ENCODE assay signal across 17 mouse cellular contexts in genomic region chr8:88537081-88537480, GRCm38 (mm10). TPM values are rescaled to one million over a fixed set of nuclear protein-coding genes. Genes with fewer than 3 reads are reported as not detected.
A peak's percentile ranks its signal among the peaks of the same experiment; 100 is the strongest.
DNase-seq lines count a peak whose midpoint lies in the region; ATAC-seq and TF ChIP-seq lines count a peak whose summit lies in the region.
"Had no signal": no experiment of that assay in that cellular context is flagged by ENCODE, and none has a peak within 500 bp of the region (broad histone marks: within the 10 kb centered on the region; RNA-seq: fewer than 3 reads in every experiment).

No protein-coding gene starts in this region.

- no peaks in the 10 kb centered on the region for H3K9me3 ChIP-seq in heart, embryonic 15.5 days (replicated peaks)
- H3K9me3 ChIP-seq in liver, embryonic 12.5 days (replicated peaks), result no peaks in the 10 kb centered on the region
- H3K9me3 ChIP-seq in embryonic facial prominence, embryonic 15.5 days (replicated peaks), result no peaks in the 10 kb centered on the region
- no peaks in the 10 kb centered on the region for H3K9me3 ChIP-seq in stomach, embryonic 14.5 days (ENCODE audit: control insufficient read depth, low read depth, low read length)
- H3K9me3 ChIP-seq: forebrain, embryonic 15.5 days had no signal

- intact Hi-C loops in heart, postnatal 10 days (cut with DNase I), result no loop called here

- H3K9ac ChIP-seq in heart, embryonic 15.5 days, result no peak overlapping the region
- no peak overlapping the region for H3K9ac ChIP-seq in liver, adult 2 months (ENCODE audit: low read depth, low read length)
- no peak overlapping the region for H3K9ac ChIP-seq in liver, embryonic 12.5 days
- H3K9ac ChIP-seq in embryonic facial prominence, embryonic 15.5 days, result no peak overlapping the region
- H3K9ac ChIP-seq in stomach, embryonic 14.5 days (replicated peaks; ENCODE audit: low read depth, low read length), result no peak overlapping the region
- H3K9ac ChIP-seq: forebrain, embryonic 15.5 days; liver, postnatal 0 days had no signal

- WGBS in heart, embryonic 15.5 days, result 44% methylated on average over 2 of the region's 2 CpGs
- whole genome bisulfite sequencing in liver, adult 2 months, result 74% methylated on average over 2 of the region's 2 CpGs
- WGBS in liver, embryonic 12.5 days (ENCODE audit: insufficient replicate concordance), result 26% methylated on average over 2 of the region's 2 CpGs
- WGBS in embryonic facial prominence, embryonic 15.5 days, result 21% methylated on average over 2 of the region's 2 CpGs
- WGBS in stomach, embryonic 14.5 days, result 37% methylated on average over 2 of the region's 2 CpGs

- peak overlapping the region; percentile 62; the same call in 1 of the 2 replicates for H3K27ac ChIP-seq in heart, embryonic 15.5 days
- peak overlapping the region; percentile 57; the same call in 1 of the 2 replicates for H3K27ac ChIP-seq in liver, adult 2 months (replicated peaks; ENCODE audit: insufficient read depth, low read depth, low read length)
- no peak overlapping the region for H3K27ac ChIP-seq in liver, embryonic 12.5 days
- peak overlapping the region; percentile 45; the same call in 1 of the 2 replicates for H3K27ac ChIP-seq in embryonic facial prominence, embryonic 15.5 days (replicated peaks)
- peak overlapping the region; percentile 66; the same call in 1 of the 2 replicates for H3K27ac ChIP-seq in stomach, embryonic 14.5 days (ENCODE audit: low read length)
- H3K27ac ChIP-seq: forebrain, embryonic 15.5 days had no signal

- no peaks in the 10 kb centered on the region for H3K79me2 ChIP-seq in liver, adult 2 months (ENCODE audit: control insufficient read depth, insufficient read depth, low read length)

- peaks cover 25% of the 10 kb centered on the region for H3K4me1 ChIP-seq in heart, embryonic 15.5 days (replicated peaks)
- H3K4me1 ChIP-seq in liver, adult 2 months (ENCODE audit: control insufficient read depth, insufficient read depth, low read length), result no peaks in the 10 kb centered on the region
- H3K4me1 ChIP-seq in liver, embryonic 12.5 days, result peaks cover 4% of the 10 kb centered on the region; the same call in 1 of the 2 replicates
- H3K4me1 ChIP-seq in embryonic facial prominence, embryonic 15.5 days, result peaks cover 33% of the 10 kb centered on the region
- peaks cover 21% of the 10 kb centered on the region for H3K4me1 ChIP-seq in stomach, embryonic 14.5 days (ENCODE audit: control insufficient read depth, insufficient read depth, low read length)

- no peaks in the 10 kb centered on the region for H3K36me3 ChIP-seq in heart, embryonic 15.5 days
- no peaks in the 10 kb centered on the region for H3K36me3 ChIP-seq in liver, adult 2 months (ENCODE audit: control insufficient read depth, insufficient read depth, low read length)
- no peaks in the 10 kb centered on the region for H3K36me3 ChIP-seq in liver, embryonic 12.5 days
- H3K36me3 ChIP-seq in embryonic facial prominence, embryonic 15.5 days, result peaks cover 9% of the 10 kb centered on the region; the same call in 1 of the 2 replicates
- H3K36me3 ChIP-seq in stomach, embryonic 14.5 days (ENCODE audit: control insufficient read depth, insufficient read depth, low read length), result no peaks in the 10 kb centered on the region; the same call in 1 of the 2 replicates
- H3K36me3 ChIP-seq: forebrain, embryonic 15.5 days had no signal

- no peak overlapping the region for H3K4me3 ChIP-seq in heart, embryonic 15.5 days
- no peak overlapping the region for H3K4me3 ChIP-seq in liver, adult 2 months (ENCODE audit: insufficient read depth, low read depth, low read length)
- H3K4me3 ChIP-seq in liver, embryonic 12.5 days, result no peak overlapping the region
- H3K4me3 ChIP-seq in embryonic facial prominence, embryonic 15.5 days (replicated peaks), result no peak overlapping the region
- no peak overlapping the region for H3K4me3 ChIP-seq in stomach, embryonic 14.5 days (ENCODE audit: low read depth, low read length)
- H3K4me3 ChIP-seq: forebrain, embryonic 15.5 days had no signal

- ATAC-seq in heart, embryonic 15.5 days (replicated peaks; ENCODE audit: insufficient number of reproducible peaks, insufficient read depth, low FRiP score, low read depth), result no peak
- ATAC-seq in liver, embryonic 12.5 days, result no peak
- no peak for ATAC-seq in embryonic facial prominence, embryonic 15.5 days (ENCODE audit: insufficient number of reproducible peaks, low FRiP score, low TSS enrichment, low read depth)
- ATAC-seq in stomach, embryonic 14.5 days (ENCODE audit: insufficient number of reproducible peaks, insufficient read depth, low FRiP score, low read depth), result no peak
- ATAC-seq: forebrain, embryonic 15.5 days had no signal

- no peak for TF ChIP-seq CTCF in liver, adult 2 months (IDR thresholded peaks at IDR 0.05; ENCODE audit: low read depth, low read length)

- no peaks in the 10 kb centered on the region for H3K27me3 ChIP-seq in heart, embryonic 15.5 days
- no peaks in the 10 kb centered on the region for H3K27me3 ChIP-seq in liver, adult 2 months (ENCODE audit: control insufficient read depth, insufficient read depth, low read length)
- H3K27me3 ChIP-seq in liver, embryonic 12.5 days (replicated peaks), result no peaks in the 10 kb centered on the region
- no peaks in the 10 kb centered on the region for H3K27me3 ChIP-seq in embryonic facial prominence, embryonic 15.5 days
- H3K27me3 ChIP-seq in stomach, embryonic 14.5 days (ENCODE audit: control insufficient read depth, insufficient read depth, low read length), result no peaks in the 10 kb centered on the region
- H3K27me3 ChIP-seq: forebrain, embryonic 15.5 days had no signal

- H3K4me2 ChIP-seq in heart, embryonic 15.5 days, result no peak overlapping the region
- H3K4me2 ChIP-seq in liver, embryonic 12.5 days, result no peak overlapping the region
- no peak overlapping the region for H3K4me2 ChIP-seq in embryonic facial prominence, embryonic 15.5 days (replicated peaks)
- H3K4me2 ChIP-seq in stomach, embryonic 14.5 days (replicated peaks; ENCODE audit: low read depth, low read length), result no peak overlapping the region
- H3K4me2 ChIP-seq: forebrain, embryonic 15.5 days; midbrain, embryonic 11.5 days had no signal

- no peak for DNase-seq in heart, postnatal 10 days
- DNase-seq in liver, adult 2 months (ENCODE audit: extremely low read depth, low read depth, low spot score), result no peak
- no peak for DNase-seq in right cerebral cortex, postnatal 36 days (ENCODE audit: low spot score in 2 of 2)
- DNase-seq: cerebellum, adult 18-20 months; heart, adult 11 months; kidney, postnatal 36 days; left cerebral cortex, postnatal 4 days; liver, postnatal 0 days; thymus, postnatal 4 days had no signal

- TF ChIP-seq POLR2A in liver, adult 2 months (IDR thresholded peaks at IDR 0.05; ENCODE audit: extremely low read depth, insufficient read depth, low read length), result no peak

RNA-seq across cellular contexts. Expression of gene Nkd1, which starts 15.9 kb away (rescaled TPM):
- 14.6 and 19.5 TPM in 2 replicates for polyA plus RNA-seq in heart, embryonic 15.5 days (2015; fragmentation: Nextera tagmentation; extraction: Ambion mirVana)
- total RNA-seq in heart, postnatal 10 days (2021), result 1 to 10 TPM; 5.1 to 5.4 TPM
- 1.9 TPM in 2 replicates for total RNA-seq in liver, adult 2 months (2014; rRNA removed)
- polyA plus RNA-seq in liver, adult 2 months (2012; rRNA removed), result 7.6 and 12.3 TPM in 2 replicates
- polyA plus RNA-seq in liver, embryonic 12.5 days (2016; fragmentation: Nextera tagmentation; extraction: Ambion mirVana), result 4.3 and 5.5 TPM in 2 replicates
- polyA plus RNA-seq in embryonic facial prominence, embryonic 15.5 days (2015; fragmentation: Nextera tagmentation; extraction: Ambion mirVana), result 92.6 and 92.9 TPM in 2 replicates
- polyA plus RNA-seq in stomach, embryonic 14.5 days (2014; fragmentation: Nextera tagmentation; extraction: Ambion mirVana), result 31.2 and 33.7 TPM in 2 replicates
- total RNA-seq: common myeloid progenitor, adult 5-6 weeks had no signal
- polyA plus RNA-seq: C2C12 had no signal
